Mouse (Mus musculus): ENCODE results near the gene Plod2.

GRCm38 (mm10) chr9:92588226-92588625 lies 46.2 kb downstream of the Plod2 start:
- TF ChIP-seq CTCF (IDR thresholded peaks at IDR 0.05; ENCODE audit: borderline replicate concordance, insufficient read depth, low read depth, low read length) (no peak), POLR2A (IDR thresholded peaks at IDR 0.05; ENCODE audit: borderline replicate concordance, insufficient read depth, low read length) (no peak)
